Mouse (Mus musculus) T-helper 2 cell (primary cell): ENCODE measurements at regions not wholly inside any gene's neighbourhood (a gene's known extent, or its start where the extent isn't known, plus 50 kb on each side); places are given as distances from the start of the nearest gene placed in this dataset.

Source experiments
- in situ Hi-C: fragments of 300-600 bp; cut with MboI, MseI; formaldehyde crosslinking; loops from one replicate; pipeline ENCODE4 v1.15.1; 2025; ENCODE audit warnings: high pct_unique_total_duplicates

DNA sequence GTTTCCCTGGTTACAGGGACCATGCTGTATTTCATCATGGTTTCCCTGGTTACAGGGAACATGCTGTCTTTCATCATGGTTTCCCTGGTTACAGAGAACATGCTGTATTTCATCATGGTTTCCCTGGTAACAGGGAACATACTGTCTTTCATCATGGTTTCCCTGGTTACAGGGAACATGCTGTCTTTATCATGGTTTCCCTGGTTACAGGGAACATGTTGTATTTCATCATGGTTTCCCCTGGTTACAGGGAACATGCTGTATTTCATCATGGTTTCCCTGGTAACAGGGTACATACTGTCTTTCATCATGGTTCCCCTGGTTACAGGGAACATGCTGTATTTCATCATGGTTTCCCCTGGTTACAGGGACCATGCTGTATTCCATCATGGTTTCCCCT, 1579.5 kb downstream of the 4930444P10Rik start:
- in situ Hi-C loops = loop anchor here (25.0 kb wide), 1 partner anchor 1401 kb away; no protein-coding TSS in a partner anchor

DNA sequence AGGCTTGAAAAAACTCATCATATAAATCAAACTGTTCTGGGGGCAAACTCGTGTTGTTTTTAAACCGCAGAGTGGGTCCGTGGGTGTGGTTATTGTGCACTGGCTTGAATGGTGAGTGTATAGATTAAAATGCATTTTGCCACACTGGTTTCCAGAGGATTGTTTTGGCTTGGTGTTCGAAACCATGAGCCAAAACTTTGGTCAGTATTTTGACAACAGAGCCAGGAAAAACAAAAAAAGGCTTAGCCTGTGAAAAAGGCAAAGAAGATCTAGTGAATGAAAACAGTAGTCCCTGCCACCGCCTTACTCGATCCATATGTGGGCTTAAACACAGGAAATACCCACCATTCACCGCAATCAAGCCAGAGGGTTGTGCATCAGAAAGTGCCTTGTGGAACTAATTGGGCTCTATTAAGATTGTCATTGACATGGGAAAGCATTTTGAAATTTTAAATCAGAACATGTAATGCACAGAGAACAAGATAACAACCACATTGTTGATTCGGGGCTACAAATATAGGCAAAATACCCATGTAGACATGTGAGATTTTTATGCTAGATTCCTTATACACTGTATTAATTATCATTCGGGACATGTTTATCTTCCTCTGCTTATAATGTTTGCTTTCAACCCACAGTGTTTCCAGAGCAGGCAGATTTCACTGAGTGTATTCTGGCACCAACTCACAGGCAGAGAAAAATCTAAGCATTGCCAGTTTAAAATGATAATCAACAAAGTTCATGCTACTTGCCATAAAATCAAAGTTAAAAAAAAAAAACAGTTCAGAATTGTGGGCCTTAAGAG, 1580.4 kb downstream of the 4930444P10Rik start:
- in situ Hi-C loops = loop anchor here (25.0 kb wide), 1 partner anchor 1400 kb away; no protein-coding TSS in a partner anchor

DNA sequence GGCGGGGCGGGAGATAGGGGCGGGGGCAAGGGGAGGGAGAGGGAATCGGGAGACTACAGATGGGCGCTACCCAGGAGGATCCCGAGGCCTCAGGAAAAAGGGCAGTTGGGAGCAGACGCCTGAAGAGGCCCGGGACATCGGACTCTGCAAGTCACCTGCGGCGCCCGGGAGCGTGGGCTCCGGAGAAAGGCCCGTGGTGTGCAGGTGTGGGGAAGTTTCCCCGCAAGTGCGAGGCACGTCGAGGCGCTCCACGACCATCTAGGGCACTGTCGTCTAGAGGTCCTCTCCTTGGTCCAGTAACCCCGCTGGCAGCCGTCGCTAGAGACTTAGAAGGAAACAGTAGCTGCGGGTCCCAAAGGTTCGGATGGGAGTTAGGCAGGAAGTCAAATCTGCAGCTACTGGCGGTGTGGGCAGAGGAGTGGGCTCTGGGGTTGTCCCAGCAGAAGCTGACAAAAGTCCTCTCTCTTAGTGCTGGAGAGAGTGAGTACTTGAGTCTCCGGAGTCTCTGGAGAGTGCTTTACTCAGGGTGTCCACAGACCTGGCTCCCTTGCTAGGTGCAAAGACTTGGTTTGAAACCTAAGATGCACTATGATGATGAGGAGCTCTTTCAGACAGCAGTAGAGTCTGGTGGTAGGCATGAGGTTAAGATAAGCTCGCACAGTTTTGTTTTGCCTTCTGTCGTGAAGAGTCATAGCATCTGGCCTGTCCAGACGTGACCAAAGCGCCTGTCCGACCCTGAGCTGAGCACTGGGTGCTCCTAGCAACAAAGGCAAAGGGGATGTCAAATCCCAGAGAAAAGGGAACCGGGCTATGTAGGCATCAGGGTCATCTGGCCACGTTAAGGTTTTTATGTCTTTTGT, 1586.1 kb downstream of the 4930444P10Rik start:
- in situ Hi-C loops = loop anchor here (25.0 kb wide), 1 partner anchor 1395 kb away; no protein-coding TSS in a partner anchor

DNA sequence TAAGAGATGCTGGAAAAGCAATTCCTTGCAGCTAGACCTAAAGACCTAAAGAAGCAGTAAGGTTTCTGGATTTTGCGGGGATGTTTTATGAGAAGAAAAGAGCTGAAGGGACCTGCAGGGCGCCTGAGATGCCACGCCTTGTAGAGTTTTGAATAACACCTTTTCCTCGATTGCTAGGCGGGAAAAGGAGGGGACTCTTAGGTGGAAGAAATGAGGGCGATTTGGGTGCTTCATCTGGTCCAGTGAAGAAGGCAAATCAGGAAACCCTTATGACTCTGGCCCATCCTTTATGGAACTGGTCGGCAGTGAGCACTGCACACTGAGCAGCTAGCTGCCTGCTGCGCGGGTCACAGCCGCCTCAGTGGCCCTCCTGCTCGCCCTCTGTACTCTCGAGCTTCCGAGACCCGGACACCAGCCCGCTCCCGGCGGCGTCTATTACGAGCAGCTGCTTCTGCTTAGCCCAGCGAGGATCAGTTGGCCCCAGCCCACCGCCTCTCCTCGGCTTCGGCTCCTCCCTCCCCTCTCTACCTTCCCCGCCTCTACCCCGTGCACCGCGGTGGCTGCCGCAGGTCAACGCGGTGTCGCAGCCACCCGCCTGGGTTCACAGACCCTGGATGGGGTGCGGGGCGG, 1586.8 kb downstream of the 4930444P10Rik start:
- in situ Hi-C loops = loop anchor here (25.0 kb wide), 1 partner anchor 1394 kb away; no protein-coding TSS in a partner anchor

DNA sequence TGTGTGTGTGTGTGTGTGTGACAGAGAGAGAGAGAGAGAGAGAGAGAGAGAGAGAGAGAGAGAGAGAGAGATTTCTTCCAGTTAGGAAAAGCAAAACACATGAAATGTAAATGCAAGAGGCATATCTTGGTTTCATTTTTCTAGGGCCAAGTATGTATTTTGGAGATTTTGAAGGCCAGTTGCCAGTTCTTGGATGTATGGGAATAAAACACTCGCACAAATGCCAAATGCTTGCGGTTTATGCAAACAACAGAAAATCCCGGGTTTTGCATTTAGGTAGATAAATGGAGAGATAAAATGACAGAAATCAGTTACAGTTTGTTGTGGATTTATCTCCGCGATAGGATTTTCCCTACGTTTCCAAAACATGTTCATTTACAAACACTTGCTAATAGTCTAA, 1587.4 kb downstream of the 4930444P10Rik start:
- in situ Hi-C loops = loop anchor here (25.0 kb wide), 1 partner anchor 1393 kb away; no protein-coding TSS in a partner anchor

DNA sequence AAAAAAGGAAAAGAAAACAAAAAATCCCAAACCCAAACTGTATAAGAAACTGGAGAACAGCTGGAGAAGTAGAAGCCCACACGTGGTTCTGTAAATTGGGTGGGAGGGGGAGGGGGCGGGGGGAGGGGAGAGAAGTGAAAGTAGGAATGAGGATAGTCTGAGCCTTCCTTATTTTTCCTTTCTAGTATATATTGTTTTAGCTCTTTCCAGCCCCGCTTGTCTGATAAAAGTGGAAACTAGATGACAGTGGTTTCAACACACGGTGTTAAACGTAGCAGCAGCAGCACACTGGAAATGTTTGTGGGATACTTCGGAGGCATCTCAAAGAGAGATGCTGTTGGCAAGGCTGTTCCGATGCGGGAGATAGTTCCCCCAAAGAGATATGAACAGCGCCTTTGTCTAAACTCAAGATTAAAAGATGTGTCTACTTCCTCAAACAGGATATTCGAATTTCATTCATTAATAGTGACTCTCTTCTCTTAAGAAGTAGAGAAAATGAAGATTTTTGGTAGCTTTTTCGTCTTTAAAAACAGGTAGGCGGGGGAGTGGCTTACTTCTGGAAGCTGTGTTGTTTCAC, 1588.3 kb downstream of the 4930444P10Rik start:
- in situ Hi-C loops = loop anchor here (25.0 kb wide), 1 partner anchor 1393 kb away; no protein-coding TSS in a partner anchor

DNA sequence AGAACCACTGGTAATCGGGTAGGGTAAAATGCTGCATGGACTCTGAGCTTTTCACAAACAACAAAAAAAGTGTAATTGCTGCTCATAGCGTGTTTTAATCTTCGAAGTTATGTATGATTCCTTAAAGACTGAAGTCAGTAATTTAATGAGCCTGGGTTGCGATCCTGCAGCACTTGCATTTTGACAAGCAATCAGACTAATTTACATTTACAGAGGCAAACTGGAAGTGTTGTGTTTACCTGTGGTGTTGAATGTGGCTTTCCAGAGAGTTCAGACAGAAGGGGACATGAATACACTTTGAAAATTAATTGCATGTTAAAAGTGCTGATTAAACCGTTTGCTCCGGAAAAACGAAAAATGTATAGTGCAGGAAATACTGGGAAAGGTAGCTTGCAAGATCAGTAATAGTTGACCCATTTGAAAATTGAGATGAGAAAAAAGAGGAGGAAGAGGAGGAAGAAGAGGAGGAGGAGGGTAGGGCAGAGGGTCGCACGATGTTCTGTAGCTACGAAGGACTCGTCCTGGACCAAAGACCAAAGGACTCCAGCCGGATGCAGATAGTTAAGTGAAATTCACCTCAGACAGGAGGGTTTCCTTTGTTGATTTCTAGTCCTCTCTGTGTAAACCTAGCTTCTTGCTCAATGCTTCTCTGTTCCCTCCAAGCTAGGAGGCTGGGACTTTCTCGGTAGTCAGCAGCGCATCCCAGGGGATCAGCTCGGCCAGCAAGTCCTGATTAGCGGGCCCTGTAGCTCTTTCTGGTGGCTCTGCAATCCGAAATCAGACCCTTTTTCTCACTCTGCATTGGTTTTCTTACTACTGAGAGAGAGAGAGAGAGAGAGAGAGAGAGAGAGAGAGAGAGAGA, 1589.0 kb downstream of the 4930444P10Rik start:
- in situ Hi-C loops = loop anchor here (25.0 kb wide), 1 partner anchor 1392 kb away; no protein-coding TSS in a partner anchor

DNA sequence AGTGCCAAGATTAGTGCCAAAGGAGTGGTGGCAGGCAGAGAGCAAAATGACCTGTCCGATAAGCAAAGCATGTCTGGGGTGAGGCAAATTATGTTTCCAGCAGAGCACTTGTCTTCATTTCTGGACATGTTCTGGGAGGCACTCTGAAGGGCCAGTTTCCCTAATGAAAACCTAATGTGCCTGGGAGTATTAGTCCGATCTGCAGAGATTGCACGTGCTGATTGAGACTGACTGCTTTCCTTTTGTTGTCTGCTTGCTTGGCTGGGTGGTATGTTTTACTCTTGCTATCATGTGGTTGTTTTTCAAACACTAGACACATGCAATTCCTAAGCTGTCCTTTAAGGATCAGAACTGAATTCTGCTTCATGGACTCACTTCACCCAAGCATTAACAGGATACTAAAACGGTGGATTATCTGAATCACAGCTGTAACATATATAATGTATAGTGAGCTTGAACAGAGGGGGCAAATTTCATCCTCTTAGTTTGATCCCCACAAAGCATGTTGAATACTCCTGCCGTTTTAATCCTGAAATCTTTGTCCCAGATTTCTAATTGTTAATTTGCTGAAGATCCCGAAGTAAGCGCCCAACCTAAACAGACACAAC, 1589.8 kb downstream of the 4930444P10Rik start:
- in situ Hi-C loops = loop anchor here (25.0 kb wide), 1 partner anchor 1391 kb away; no protein-coding TSS in a partner anchor

DNA sequence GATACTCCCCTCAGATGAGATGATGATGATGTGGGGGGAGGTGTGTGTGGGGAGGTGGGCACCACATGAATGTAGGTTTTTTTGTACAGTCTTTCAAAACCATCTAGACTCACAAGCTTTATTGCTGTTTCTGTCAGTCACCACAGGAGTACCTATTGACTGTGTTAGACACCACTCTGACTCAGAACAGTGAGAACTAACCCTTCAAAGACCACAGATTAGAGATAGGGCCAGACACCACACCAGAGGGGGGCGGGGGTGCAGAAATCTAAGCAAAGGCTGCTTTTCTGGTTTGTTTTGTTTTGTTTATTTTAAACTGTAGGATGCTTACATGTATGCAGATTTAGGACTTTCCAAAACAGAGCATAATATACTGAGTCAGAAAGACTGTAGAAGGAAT, 1594.0 kb downstream of the 4930444P10Rik start:
- in situ Hi-C loops = no loop called here

DNA sequence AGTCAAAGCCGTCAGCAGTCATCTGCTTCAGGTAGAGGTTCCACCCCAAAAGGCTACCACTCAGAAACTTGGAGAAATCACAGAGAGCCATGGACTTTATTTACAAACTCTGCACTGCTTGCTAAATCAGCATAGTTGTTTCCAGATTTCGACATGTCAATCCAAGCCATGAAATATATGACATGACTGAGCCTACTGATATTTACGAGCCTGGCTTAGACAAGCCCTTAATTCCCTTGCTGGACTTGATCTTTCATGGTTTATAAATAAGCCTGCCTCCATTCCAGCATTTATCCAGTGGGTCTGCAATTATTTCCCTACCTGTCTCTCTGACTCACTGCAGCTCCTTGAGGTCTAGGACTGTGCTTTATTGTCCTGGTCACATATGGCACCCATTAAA, 1603.1 kb downstream of the 4930444P10Rik start:
- in situ Hi-C loops = no loop called here

DNA sequence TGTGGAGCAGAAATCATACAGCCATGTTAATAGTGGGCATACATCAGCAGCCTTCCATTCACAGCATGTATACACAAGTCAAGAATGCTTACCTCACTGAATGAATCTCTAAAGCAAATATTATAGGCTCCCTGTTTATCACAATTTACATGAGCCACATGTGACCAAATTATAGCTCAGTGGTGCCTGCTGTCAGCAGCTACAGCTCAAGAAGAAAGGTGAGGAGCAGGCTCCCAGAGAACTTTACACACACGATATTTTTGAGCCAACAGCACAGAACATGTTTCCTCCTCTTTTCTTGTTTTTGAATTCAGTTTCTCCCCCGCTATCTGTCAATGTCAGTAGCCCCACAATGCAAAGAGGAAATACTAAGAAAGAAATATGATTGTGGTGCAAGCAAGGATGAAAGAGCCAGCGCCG, 1605.4 kb downstream of the 4930444P10Rik start:
- in situ Hi-C loops = no loop called here

DNA sequence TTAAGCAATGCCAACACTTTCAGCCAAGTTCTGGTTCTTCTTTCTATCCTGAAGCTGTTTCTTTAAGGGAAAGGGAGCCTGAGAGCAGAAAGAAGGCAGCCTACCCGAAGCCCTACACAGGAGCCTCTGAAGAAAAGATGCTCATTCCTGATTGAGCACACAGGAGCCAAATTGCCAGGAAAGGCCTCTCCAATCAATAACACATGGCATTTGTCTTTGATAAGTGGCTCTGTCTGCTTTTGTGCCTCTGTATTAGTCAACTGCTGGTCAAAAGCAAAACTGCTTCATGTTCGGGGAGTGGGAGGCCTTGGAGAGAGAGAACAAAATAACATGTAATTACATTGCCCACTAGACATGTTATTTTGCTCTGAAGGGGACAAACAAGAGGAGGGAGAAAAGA, 1607.4 kb downstream of the 4930444P10Rik start:
- in situ Hi-C loops = no loop called here

DNA sequence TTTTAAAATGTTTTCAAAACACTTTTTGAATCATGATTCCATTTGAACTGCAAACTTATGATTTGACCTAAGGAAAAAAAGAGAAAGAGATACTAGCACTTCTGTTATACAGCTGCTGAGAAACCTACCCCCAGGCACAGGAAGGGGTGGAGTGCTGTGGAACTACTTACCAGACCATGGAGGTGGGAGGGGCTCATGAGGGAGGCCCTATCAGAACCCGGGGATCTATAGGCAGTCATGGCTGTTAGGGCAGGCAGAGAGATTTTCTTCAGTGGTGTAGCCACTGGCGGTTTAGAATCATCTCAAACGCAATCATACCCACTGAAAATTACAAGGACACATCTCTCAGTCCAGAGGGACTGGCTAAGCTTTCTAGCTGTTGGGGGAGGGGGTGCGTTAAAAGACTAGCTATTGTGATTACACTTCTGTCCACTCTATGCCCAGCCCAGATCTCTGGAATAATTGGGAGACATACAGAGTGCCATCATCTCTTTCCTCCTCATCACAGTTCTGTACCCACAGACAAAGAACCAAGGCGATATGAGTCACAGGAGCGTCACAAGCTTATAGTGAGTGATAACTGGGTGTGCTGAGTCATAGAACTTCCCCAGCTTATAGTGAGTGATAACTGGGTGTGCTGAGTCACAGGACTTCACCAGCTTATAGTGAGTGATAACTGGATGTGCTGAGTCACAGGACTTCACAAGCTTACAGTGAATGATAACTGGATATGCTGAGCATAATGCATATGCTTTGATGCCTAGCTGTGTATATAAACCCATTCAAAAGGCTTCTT, 1608.8 kb downstream of the 4930444P10Rik start:
- in situ Hi-C loops = no loop called here

DNA sequence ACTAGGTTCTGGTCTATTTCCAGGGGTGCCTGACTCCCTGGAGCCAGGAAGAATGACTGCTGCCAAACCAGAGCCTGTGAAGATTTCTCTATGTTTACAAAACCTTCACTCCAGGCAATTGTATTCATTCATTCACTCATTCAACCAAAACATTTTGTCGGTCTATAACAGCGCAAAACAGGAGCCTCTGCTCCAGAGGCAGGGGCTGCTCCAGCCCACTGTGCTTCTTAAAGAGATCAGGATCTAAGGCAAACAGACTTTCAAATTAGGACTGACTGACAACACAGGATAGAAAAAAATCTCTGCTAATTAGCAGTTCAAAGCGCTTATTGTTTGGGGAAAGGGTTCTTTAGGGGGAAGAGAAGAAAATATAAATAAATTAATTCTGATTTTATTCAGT, 1620.8 kb downstream of the 4930444P10Rik start:
- in situ Hi-C loops = no loop called here

DNA sequence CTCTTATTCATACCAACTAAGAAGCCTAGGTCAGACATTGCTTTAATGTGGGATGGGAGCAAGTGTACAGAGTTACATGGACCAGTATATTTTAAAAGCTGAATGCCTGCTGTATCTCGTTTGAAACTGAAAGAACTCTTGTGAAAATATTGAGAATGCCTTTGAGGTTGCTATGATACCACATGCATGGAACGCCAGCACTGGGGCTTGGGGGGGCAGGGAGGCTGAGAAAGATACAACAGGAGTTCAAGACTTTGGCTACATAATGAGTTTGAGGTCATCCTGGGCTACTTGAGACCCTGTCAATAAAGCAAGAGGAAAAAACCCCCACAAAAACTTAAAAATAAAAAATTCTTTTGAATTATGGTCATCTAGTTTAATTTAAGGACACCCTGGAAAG, 1621.6 kb downstream of the 4930444P10Rik start:
- in situ Hi-C loops = no loop called here

DNA sequence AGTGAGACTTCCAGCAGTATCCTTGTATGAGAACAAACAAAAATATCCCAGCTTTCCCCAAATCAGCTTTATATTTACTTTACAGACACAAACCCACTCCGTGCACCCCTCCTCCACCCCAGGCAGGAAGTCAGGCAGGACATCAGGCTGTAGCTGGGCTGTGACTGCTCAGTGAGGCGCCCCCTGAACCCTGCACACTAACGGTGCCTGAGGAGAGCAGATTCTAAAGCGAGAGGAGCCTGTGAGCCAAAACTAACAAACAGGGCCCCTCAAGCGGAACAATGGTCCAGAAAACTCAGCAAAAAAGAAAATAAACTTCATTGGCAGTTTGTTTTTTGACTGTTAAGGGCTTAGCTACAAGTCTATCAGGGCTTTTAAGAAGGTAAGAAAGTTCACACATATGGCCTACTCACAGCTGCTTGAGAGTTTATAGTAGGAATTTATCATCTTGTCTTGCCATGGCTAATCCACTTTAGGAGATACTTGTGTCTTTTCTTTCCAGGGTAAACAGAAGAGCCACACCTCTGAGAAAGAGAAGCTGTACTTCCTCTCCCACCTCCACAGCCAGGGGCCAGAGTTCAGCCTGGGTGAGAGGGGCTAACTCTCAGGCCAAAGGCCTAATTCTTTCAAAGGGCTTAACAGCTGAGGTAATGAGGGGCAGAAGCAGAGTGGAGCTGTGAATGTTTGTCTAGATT, 1628.2 kb downstream of the 4930444P10Rik start:
- in situ Hi-C loops = no loop called here

DNA sequence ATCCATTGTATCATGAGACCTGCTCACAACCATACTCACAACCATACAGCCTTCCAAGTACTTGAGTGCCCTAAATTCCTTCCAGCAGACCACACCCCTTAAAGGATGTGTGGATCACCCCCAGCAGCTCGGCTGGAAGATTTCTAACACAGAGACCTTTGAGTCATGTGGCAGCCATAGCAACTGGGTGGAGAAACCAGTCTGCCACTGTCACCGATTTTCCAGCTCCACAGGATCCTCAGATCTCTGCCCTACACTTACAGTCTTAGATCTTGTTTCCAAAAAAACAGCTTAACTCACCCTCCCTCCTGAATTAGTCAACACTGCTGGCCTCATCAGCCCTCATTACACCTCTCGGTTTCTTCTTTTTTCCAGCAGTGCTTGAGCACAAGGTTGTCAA, 1630.6 kb downstream of the 4930444P10Rik start:
- in situ Hi-C loops = no loop called here

DNA sequence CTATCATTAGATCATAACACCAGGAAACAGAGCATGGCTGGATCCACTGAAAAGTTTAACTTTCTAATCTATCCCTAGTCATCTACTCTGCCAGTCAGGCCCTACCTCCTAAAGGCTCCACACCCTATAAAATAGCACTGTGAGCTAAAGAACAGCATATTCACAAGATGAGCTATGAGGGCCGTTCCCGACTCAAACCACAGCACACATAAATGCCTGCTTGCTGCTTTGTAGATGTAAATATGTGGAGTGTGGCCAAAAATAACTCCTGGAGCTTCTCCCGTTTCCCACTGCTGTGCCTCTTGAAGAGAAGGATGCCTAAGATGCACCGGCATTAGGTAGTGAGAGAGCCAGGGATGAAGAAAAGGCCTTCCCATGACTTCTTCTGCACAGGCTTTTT, 1632.3 kb downstream of the 4930444P10Rik start:
- in situ Hi-C loops = no loop called here
